Mouse (Mus musculus) bone marrow macrophage, adult 2 months (primary cell): Measurements from ENCODE around the gene Bri3bp.
"Not testable (repeated sequence)": the region's sequence is repeated elsewhere in the genome, so short reads cannot be mapped to it uniquely, and the experiment has no call there.

Source experiments
- CTCF ChIP-seq: IDR thresholded peaks from 2 replicates; pipeline ENCODE4 v1.5.1; 2012; ENCODE audit warnings: low read depth, mild to moderate bottlenecking, low read length, moderate library complexity
- POLR2A ChIP-seq: IDR thresholded peaks from 2 replicates; pipeline ENCODE4 v1.6.1; 2012; ENCODE audit warnings: mild to moderate bottlenecking, low read depth, low read length, borderline replicate concordance

DNA sequence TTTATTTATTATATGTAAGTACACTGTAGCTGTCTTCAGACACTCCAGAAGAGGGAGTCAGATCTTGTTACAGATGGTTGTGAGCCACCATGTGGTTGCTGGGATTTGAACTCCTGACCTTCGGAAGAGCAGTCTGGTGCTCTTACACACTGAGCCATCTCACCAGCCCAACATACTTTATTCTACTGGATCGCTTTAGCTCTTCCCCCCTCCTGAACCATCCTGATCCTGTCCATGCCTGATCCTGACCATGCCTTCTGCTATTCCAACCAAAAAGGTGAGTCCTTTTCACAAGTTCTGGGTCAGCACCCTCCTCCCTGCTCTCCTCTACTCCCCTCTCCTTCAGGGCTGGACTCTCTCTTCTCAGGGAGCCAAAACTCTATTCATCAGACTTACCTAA is 9.0 kb upstream of the Bri3bp start:
- not testable (repeated sequence) for TF ChIP-seq CTCF, POLR2A
